Mouse (Mus musculus) liver, embryonic 14.5 days (tissue): ENCODE measurements around the gene Ggact. TPM values are rescaled to one million over a fixed set of nuclear protein-coding genes. Genes with fewer than 3 reads are reported as not detected.

Experiments used
- ATAC-seq: fragments of 200-750 bp; cut with Nextera tagmentation; 2 replicates; pipeline ENCODE4 v1.8.0; 2017; ENCODE audit warnings: moderate number of reproducible peaks, mild to moderate bottlenecking, moderate library complexity; ENCODE audit not compliant: insufficient read depth
- DNase-seq, 3 experiments: peaks; one replicate each; pipeline ENCODE4 v3.0.0-alpha.2; 2012 to 2013; ENCODE audit warnings: low read depth in 3 of 3, low spot score in 3 of 3
- H3K27ac ChIP-seq: fragments of 300-500 bp; sonication (generic); 2 replicates; pipeline ENCODE4 v1.5.1; 2014; ENCODE audit warnings: moderate library complexity, mild to moderate bottlenecking, control low read depth, inconsistent platforms
- H3K27me3 ChIP-seq: fragments of 300-500 bp; sonication (generic); 2 replicates; pipeline ENCODE4 v1.6.1; 2014; ENCODE audit warnings: mild to moderate bottlenecking, low read length, moderate library complexity; ENCODE audit not compliant: control insufficient read depth, insufficient read depth
- H3K36me3 ChIP-seq: fragments of 300-500 bp; sonication (generic); replicated peaks from 2 replicates; pipeline ENCODE4 v1.6.1; 2014; ENCODE audit warnings: low read depth; ENCODE audit not compliant: control insufficient read depth, insufficient read depth
- H3K4me1 ChIP-seq, 2 experiments: fragments of 200-500 bp in 1 of 2; fragments of 300-500 bp in 1 of 2; sonication (generic) in 1 of 2; replicated peaks; 2 replicates each; pipeline ENCODE4 v1.6.1; 2012 to 2014; ENCODE audit warnings: antibody characterized with exemption in 1 of 2, inconsistent platforms in 1 of 2, low read length in 1 of 2; ENCODE audit not compliant: control insufficient read depth in 2 of 2, insufficient read depth in 2 of 2
- H3K4me2 ChIP-seq: fragments of 300-500 bp; sonication (generic); 2 replicates; pipeline ENCODE4 v1.6.1; 2014; ENCODE audit warnings: low read depth, mild to moderate bottlenecking, control low read depth, moderate library complexity
- H3K4me3 ChIP-seq, 2 experiments: fragments of 200-500 bp in 1 of 2; fragments of 300-500 bp in 1 of 2; sonication (generic) in 1 of 2; 2 replicates each; pipeline ENCODE4 v1.5.1; 2012 to 2014; ENCODE audit warnings: low read depth in 2 of 2, low read length in 2 of 2, mild to moderate bottlenecking in 2 of 2, control low read depth in 1 of 2, inconsistent platforms in 1 of 2, moderate library complexity in 1 of 2; ENCODE audit not compliant: insufficient read depth in 1 of 2
- H3K9ac ChIP-seq: fragments of 300-500 bp; sonication (generic); replicated peaks from 2 replicates; pipeline ENCODE4 v1.6.1; 2014; ENCODE audit warnings: mild to moderate bottlenecking, control low read depth, moderate library complexity
- H3K9me3 ChIP-seq: fragments of 300-500 bp; sonication (generic); 2 replicates; pipeline ENCODE4 v1.6.1; 2016; ENCODE audit warnings: low read length, mixed read lengths; ENCODE audit not compliant: control insufficient read depth
- CTCF ChIP-seq: IDR thresholded peaks from 2 replicates; pipeline ENCODE4 v1.5.1; 2016; ENCODE audit warnings: antibody characterized with exemption, low read depth, control low read depth
- EP300 ChIP-seq: IDR thresholded peaks from 2 replicates; pipeline ENCODE4 v1.6.1; 2016; ENCODE audit warnings: antibody characterized with exemption, low read depth
- WGBS: fragments of 180-500 bp; shearing (Covaris S2); extraction: QIAGEN DNeasy Blood & Tissue Kit; methylation state at CpG from one replicate; pipeline ENCODE4 v1.1.7; 2014; ENCODE audit not compliant: insufficient replicate concordance; 5-methylcytosine and 5-hydroxymethylcytosine counted together
- polyA plus RNA-seq, 2 experiments: library from polyadenylated mRNA; depleted of rRNA in 1 of 2; stranded (reverse) in 1 of 2; unstranded in 1 of 2; fragments of >200 nt; fragmentation: Nextera tagmentation in 1 of 2; extraction: Ambion mirVana in 1 of 2; gene quantifications; 2 replicates each; pipeline versions ENCODE4 v1.2.1 to v1.2.3; 2012 to 2014

Ggact gene
- polyA plus RNA-seq, 2 experiments: 13.1 to 14.7 TPM

DNA sequence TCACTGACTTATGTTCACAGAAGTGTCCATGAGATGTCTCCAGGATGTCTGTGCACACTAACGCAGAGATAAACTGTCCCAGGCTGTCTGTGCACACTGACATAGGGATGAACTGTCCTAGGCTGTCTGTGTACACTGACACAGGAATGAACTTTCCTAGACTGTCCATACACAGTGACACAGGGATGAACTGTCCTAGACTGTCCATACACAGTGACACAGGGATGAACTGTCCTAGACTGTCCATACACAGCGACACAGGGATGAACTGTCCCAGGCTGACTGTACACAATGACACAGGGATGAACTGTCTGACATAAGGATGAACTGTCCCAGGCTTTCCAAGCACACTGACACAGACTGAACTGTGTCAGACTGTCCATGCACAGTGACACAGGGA is 88.1 kb downstream of the Ggact start:
- H3K4me1 ChIP-seq: no peaks in the 10 kb centered on the region
- no peak overlapping the region for H3K4me2 ChIP-seq
- 66% methylated on average over 2 of the region's 2 CpGs for WGBS
- TF ChIP-seq CTCF (no peak), EP300 (no peak)
- H3K4me3 ChIP-seq: no peak overlapping the region
- no peaks in the 10 kb centered on the region for H3K27me3 ChIP-seq
- H3K9ac ChIP-seq: no peak overlapping the region
- ATAC-seq (peak; percentile 26; the same call in 1 of the 2 replicates), DNase-seq (no peak)
- H3K9me3 ChIP-seq: no peaks in the 10 kb centered on the region
- H3K36me3 ChIP-seq: no peaks in the 10 kb centered on the region
- H3K27ac ChIP-seq: no peak overlapping the region

DNA sequence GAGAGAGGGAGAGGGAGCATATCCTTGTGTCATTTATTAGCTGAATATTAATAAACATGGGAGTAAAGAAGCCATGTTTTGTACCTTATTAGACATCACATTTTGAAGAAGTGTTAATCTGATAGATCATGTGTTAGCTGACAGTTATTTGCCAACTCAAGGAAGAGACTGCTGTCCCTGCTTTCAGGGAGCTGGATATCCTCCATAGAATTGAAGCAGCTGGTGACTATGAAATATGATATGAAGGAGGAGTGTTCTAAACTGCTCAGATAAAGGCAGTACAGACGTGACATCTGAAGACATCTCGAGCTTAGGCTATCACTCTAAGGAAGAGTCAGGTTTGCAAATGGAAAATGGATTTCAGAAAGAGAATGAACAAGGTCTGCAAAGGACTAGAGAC is 89.8 kb downstream of the Ggact start:
- Histone ChIP-seq H3K9ac (no peak overlapping the region), H3K27me3 (no peaks in the 10 kb centered on the region), H3K4me2 (no peak overlapping the region), H3K27ac (no peak overlapping the region), H3K36me3 (no peaks in the 10 kb centered on the region), H3K4me1 (no peaks in the 10 kb centered on the region), H3K9me3 (no peaks in the 10 kb centered on the region), H3K4me3 (no peak overlapping the region)
- no peak for DNase-seq
- TF ChIP-seq EP300 (no peak), CTCF (no peak)
- no peak for ATAC-seq
- WGBS: 38% methylated on average over 2 of the region's 2 CpGs

- Histone ChIP-seq H3K4me3 (no peak overlapping the region), H3K27ac (no peak overlapping the region), H3K27me3 (no peaks in the 10 kb centered on the region), H3K36me3 (no peaks in the 10 kb centered on the region), H3K4me2 (no peak overlapping the region), H3K9ac (no peak overlapping the region), H3K9me3 (no peaks in the 10 kb centered on the region), H3K4me1 (no peaks in the 10 kb centered on the region)
- ATAC-seq (no peak), DNase-seq (no peak)
- WGBS: 70% methylated on average over 3 of the region's 3 CpGs
- TF ChIP-seq CTCF: no peak
- TF ChIP-seq EP300: no peak
Measured at GRCm38 (mm10) chr14:122821002-122821401, 92.6 kb downstream of the Ggact start.

GRCm38 (mm10) chr14:122800296-122800695 is 113.3 kb downstream of the Ggact start:
- Histone ChIP-seq H3K4me3 (no peak overlapping the region), H3K9ac (no peak overlapping the region), H3K4me1 (no peaks in the 10 kb centered on the region), H3K4me2 (no peak overlapping the region), H3K36me3 (no peaks in the 10 kb centered on the region), H3K9me3 (no peaks in the 10 kb centered on the region), H3K27ac (no peak overlapping the region), H3K27me3 (no peaks in the 10 kb centered on the region)
- DNase-seq (no peak), ATAC-seq (no peak)
- TF ChIP-seq EP300 (no peak), CTCF (no peak)
- 69% methylated on average over 4 of the region's 4 CpGs for WGBS

GRCm38 (mm10) chr14:122793368-122793767 is 120.2 kb downstream of the Ggact start:
- no peaks in the 10 kb centered on the region for H3K27me3 ChIP-seq
- H3K27ac ChIP-seq: no peak overlapping the region
- 66% methylated on average over 4 of the region's 4 CpGs for WGBS
- no peaks in the 10 kb centered on the region for H3K9me3 ChIP-seq
- no peak overlapping the region for H3K4me2 ChIP-seq
- DNase-seq: no peak
- ATAC-seq: no peak
- H3K9ac ChIP-seq: no peak overlapping the region
- no peaks in the 10 kb centered on the region for H3K36me3 ChIP-seq
- TF ChIP-seq CTCF (no peak), EP300 (no peak)
- no peak overlapping the region for H3K4me3 ChIP-seq
- H3K4me1 ChIP-seq: no peaks in the 10 kb centered on the region
